Mouse (Mus musculus): ENCODE measurements around the gene Sephs1.

DNA sequence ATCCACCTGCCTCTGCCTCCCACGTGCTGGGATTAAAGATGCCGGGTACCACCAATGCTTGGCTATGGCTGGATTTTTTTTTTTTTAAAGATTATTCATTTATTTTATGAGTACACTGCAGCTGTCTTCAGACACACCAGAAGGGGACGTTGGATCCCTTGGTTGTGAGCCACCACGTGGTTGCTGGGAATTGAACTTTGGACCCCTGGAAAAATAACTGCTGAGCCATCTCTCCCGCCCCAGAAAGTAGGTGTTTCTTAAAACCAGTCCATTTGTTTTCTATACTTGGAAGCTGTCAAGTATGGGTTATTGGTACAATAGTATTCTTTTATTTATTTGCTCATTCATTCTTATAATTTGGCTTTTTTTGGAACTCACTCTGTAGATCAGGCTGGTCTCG lies 5.5 kb downstream of the Sephs1 start:
- TF ChIP-seq CTCF (IDR thresholded peaks at IDR 0.05; ENCODE audit: low read depth, low read length) = no peak
- no peak for TF ChIP-seq TAL1 (conservative IDR thresholded peaks at IDR 0.05; ENCODE audit: low read depth, low read length)
- TF ChIP-seq GATA1 (IDR thresholded peaks at IDR 0.05; ENCODE audit: borderline replicate concordance, low read length) = no peak
- no peak for TF ChIP-seq GATA2 (IDR thresholded peaks at IDR 0.05; ENCODE audit: borderline replicate concordance, low read depth, low read length)
